Mouse (Mus musculus): ENCODE measurements around the gene Olfr769.
"Not testable (repeated sequence)": the region's sequence is repeated elsewhere in the genome, so short reads cannot be mapped to it uniquely, and the experiment has no call there.

The Olfr769 gene

DNA sequence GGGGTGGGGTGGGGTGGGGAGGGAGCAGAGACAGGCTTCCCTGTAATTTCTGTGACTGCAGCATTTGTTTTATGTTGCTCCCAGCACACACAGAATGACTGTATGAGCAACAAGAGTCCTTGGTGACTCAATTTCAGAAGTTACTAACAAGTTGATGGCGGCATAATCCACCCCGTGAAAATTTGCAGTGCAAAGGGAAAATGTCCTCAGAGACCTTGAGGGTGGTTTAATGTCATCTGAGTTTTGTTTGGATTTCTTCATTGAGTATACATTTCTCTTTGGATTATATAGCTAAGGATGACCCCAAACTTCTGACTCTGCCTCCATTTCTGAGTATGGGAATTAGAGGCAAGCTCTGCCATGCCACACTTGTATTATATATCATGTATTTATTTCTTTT lies at the start of gene Olfr769:
Gene Olfr769 (minus strand): TSS at position 101 of the 400 bp plus-strand sequence.
- DNase-seq (ENCODE audit: low spot score) = no peak

DNA sequence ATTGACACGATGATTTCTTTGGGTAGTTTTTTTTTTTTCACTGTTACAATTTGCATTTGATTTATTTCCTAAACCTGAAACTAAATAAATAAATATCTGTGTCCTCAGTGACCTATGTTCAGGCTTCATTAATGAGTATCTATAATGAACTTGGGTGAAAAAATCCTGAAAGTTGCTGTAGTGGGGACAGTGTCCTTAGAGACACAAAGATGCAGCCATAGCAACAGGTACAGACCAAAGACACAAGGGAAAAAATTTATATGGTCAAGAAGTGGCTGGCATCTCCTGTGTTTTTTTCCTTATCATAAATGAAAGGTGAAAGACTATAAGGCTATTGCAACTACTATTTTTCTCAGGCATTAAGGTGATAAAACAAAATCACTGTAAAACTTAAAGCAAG lies 47.0 kb upstream of the Olfr769 start, which contains the start of gene Olfr771:
Gene Olfr771 (minus strand): TSS at position 101 of the 400 bp plus-strand sequence.
- DNase-seq (ENCODE audit: low spot score) = no peak

DNA sequence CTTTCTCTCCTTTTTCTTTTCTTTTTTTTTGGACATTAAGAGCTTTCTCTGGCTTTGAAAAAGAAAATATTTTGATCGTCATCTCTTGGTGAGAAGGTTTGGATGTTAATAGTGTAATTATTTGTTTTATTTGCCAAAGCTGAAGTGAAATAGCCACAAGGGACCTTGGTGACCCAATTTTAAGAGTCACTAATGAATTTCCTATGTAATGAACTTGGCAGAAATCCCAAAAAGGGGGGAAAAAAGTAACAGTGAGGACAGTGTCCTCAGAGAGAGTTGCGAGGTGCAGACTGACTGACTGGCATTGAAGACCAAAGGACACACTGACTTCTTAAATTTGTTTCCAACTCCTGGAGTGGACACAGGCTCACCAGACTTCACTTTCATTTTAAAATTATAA lies 21.2 kb upstream of the Olfr769 start, which contains the start of gene Olfr770:
Gene Olfr770 (minus strand): TSS at position 101 of the 400 bp plus-strand sequence.
- no peak for DNase-seq (ENCODE audit: low spot score)

DNA sequence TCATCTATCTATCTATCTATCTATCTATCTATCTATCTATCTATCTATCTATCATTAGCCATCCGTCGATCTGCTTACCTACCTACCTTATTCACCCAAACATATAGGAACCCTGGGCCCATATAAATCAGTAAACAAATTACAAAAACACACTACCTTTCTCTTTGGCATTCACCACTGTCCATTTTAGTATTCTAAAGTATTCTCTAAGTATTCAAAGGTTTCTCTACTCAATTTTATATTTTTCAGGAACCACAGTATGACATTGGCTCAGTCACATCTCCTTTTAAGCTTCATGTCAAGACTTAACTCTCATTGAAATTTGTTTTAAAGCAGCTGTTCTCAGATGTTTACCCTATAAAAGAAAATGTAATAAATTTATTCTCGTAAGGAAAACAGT lies 2.5 kb downstream of the Olfr769 start:
- DNase-seq (ENCODE audit: low spot score) = peak; percentile 26

DNA sequence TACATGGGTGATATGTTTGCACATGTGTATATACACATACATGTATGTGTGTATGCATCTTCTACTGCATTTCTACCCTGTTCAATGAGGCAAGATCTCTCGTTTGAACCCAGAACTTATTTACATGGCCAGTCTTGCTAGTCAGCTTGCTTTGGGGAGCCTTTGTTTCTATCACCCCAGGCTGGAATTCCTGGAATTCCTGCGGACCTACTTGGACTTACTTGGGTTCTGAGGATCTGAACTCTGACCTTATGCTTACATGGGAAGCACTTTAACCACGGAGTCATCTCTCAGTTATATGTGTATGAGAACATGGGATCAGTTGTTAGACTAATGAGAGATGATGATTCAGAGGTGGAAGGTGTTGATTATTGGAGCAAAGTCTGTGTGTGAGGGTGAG lies 16.4 kb downstream of the Olfr769 start:
- DNase-seq (ENCODE audit: low spot score) = no peak

DNA sequence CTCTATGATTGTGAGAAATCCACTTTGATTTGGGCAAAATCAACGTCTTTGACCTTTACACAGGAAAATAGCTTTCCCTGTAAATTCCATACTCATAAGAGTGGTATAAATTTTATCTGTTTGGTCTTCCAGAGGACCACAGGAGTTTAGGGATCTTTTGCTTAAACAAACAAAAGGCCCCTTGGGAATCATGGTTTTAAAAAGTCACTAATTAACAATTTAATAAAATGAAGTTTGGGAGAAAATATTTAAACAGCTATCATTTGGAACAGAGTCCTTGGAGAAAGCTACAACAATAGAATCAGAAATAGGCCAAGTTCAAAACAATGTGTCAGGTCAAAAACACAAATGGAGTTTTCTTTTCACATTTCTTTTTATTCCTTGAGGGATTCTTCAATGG lies 18.4 kb downstream of the Olfr769 start, which contains the start of gene Olfr768:
Gene Olfr768 (minus strand): TSS at position 101 of the 400 bp plus-strand sequence.
- DNase-seq (ENCODE audit: low spot score) = no peak

DNA sequence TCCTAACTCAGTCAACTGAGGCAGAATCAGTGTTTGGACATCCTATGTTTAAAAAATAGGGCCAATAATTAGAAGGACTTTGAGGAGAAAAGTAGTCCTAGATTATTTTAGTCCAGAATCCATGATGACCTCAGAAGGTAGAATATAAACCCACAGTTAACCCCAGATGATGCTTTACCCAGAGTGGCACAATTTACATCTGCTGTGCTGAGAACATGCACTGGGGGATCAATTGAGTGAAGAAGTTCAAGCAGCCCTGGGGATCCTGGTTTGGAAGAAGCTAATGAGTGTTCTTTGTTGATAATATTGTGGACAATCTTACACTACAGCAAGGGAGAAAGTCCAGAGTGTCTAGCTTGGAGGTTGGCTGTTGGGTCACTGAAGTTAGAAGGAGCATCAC lies 34.9 kb downstream of the Olfr769 start, which contains the start of gene Olfr767:
Gene Olfr767 (minus strand): TSS at position 101 of the 400 bp plus-strand sequence.
- not testable (repeated sequence) for DNase-seq (ENCODE audit: low spot score)

DNA sequence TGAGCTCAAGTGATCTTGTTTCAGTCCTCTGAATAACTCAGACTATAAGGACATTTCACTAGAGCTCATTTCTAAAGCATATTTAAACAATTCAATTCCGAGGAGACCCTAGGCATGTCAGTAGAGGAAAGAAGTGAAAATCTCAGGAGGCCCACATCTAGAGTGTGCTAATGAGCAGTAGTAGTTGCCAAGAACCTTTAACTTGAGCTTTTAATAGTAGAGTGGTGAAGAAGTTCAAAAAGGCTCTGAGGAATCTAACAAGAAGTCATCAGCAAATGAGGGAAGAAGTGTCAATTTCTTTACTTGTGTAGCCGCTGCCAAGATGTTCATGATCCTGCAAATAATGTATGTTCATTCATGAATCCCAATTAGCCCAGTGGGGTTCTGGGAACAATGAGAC lies 48.8 kb downstream of the Olfr769 start, which contains the start of gene Olfr766-ps1:
Gene Olfr766-ps1 (minus strand): TSS at position 101 of the 400 bp plus-strand sequence.
- no peak for DNase-seq (ENCODE audit: low spot score)

All from MN1 (cell line).